Mouse (Mus musculus) heart, postnatal 10 days (tissue): Measurements from ENCODE around the gene Prkch. TPM values are rescaled to one million over a fixed set of nuclear protein-coding genes. Genes with fewer than 3 reads are reported as not detected.

Experiments used
- DNase-seq, 2 experiments: peaks; one replicate each; pipeline ENCODE4 v3.0.0; 2021
- intact Hi-C: fragments of 180-260 bp; cut with DNase I; formaldehyde crosslinking; loops from one replicate; pipeline ENCODE4 v1.15.1; 2025
- total RNA-seq, 2 experiments: library from RNA; stranded (reverse); gene quantifications; 2 replicates each; pipeline ENCODE4 v1.2.3; 2021

Prkch gene
- total RNA-seq, 2 experiments from 2014 or later = 28.0 to 30.2 TPM

- DNase-seq = no peak
- intact Hi-C loops = no loop called here
Observed at GRCm38 (mm10) chr12:73609262-73609661, 24.7 kb downstream of the Prkch start.

GRCm38 (mm10) chr12:73609676-73610545 is 25.3 kb downstream of the Prkch start:
- intact Hi-C loops = no loop called here
- no peak for DNase-seq

- intact Hi-C loops = no loop called here
- DNase-seq = no peak
Observed at GRCm38 (mm10) chr12:73610831-73611370, 26.3 kb downstream of the Prkch start.

GRCm38 (mm10) chr12:73611741-73612140 is 27.1 kb downstream of the Prkch start:
- no peak for DNase-seq
- intact Hi-C loops = no loop called here

GRCm38 (mm10) chr12:73613183-73613582 is 28.6 kb downstream of the Prkch start:
- intact Hi-C loops = no loop called here
- DNase-seq = no peak

GRCm38 (mm10) chr12:73617652-73618051 is 33.1 kb downstream of the Prkch start:
- intact Hi-C loops = no loop called here
- peak; percentile 47 to 48 for DNase-seq

- DNase-seq = no peak
- intact Hi-C loops = no loop called here
Observed at GRCm38 (mm10) chr12:73625277-73626032, 40.9 kb downstream of the Prkch start.

GRCm38 (mm10) chr12:73627902-73628301 is 43.3 kb downstream of the Prkch start:
- DNase-seq = no peak

GRCm38 (mm10) chr12:73630596-73630995 is 46.0 kb downstream of the Prkch start:
- no peak for DNase-seq
- intact Hi-C loops = no loop called here

More at GRCm38 (mm10) chr12:73627902-73628301, 43.3 kb downstream of the Prkch start:
- intact Hi-C loops = no loop called here

GRCm38 (mm10) chr12:73631148-73631547 is 46.6 kb downstream of the Prkch start:
- DNase-seq = no peak
- intact Hi-C loops = no loop called here

GRCm38 (mm10) chr12:73632671-73633244 is 48.2 kb downstream of the Prkch start:
- intact Hi-C loops = no loop called here
- DNase-seq = no peak

GRCm38 (mm10) chr12:73633707-73634106 is 49.1 kb downstream of the Prkch start:
- no peak for DNase-seq
- intact Hi-C loops = no loop called here

GRCm38 (mm10) chr12:73639571-73639970 is 55.0 kb downstream of the Prkch start:
- intact Hi-C loops = no loop called here
- DNase-seq = no peak

GRCm38 (mm10) chr12:73641183-73641582 is 56.6 kb downstream of the Prkch start:
- intact Hi-C loops = no loop called here
- no peak for DNase-seq

GRCm38 (mm10) chr12:73645216-73645615 is 60.6 kb downstream of the Prkch start:
- intact Hi-C loops = no loop called here
- DNase-seq = no peak

GRCm38 (mm10) chr12:73647686-73648085 is 63.1 kb downstream of the Prkch start:
- intact Hi-C loops = no loop called here
- DNase-seq = no peak

- intact Hi-C loops = no loop called here
- no peak for DNase-seq
Observed at GRCm38 (mm10) chr12:73656568-73657204, 72.1 kb downstream of the Prkch start.

GRCm38 (mm10) chr12:73663421-73663820 is 78.8 kb downstream of the Prkch start:
- intact Hi-C loops = no loop called here
- DNase-seq = no peak

- DNase-seq = no peak
- intact Hi-C loops = no loop called here
Observed at GRCm38 (mm10) chr12:73666701-73667100, 82.1 kb downstream of the Prkch start.

GRCm38 (mm10) chr12:73667607-73668006 is 83.0 kb downstream of the Prkch start:
- DNase-seq = no peak
- intact Hi-C loops = no loop called here

GRCm38 (mm10) chr12:73670739-73671138 is 86.1 kb downstream of the Prkch start:
- intact Hi-C loops = loop anchor here (5.0 kb wide), 1 partner anchor 78 kb away; no protein-coding TSS in a partner anchor
- no peak for DNase-seq
